Mouse (Mus musculus) thymus, adult 2 months (tissue): ENCODE data around the gene Adgrv1.

Experiments
- CTCF ChIP-seq: fragments of 200-500 bp; IDR thresholded peaks from 2 replicates; pipeline ENCODE4 v1.5.1; 2012; ENCODE audit warnings: mild to moderate bottlenecking, control low read depth, low read length, moderate library complexity, borderline replicate concordance; ENCODE audit not compliant: control insufficient read depth, poor library complexity, insufficient read depth; ENCODE audit errors: extremely low read depth
- POLR2A ChIP-seq: fragments of 200-500 bp; IDR thresholded peaks from 2 replicates; pipeline ENCODE4 v1.6.1; 2012; ENCODE audit warnings: mild to moderate bottlenecking, low read length, control low read depth, moderate library complexity; ENCODE audit not compliant: control insufficient read depth, poor library complexity, insufficient read depth; ENCODE audit errors: extremely low read depth

DNA sequence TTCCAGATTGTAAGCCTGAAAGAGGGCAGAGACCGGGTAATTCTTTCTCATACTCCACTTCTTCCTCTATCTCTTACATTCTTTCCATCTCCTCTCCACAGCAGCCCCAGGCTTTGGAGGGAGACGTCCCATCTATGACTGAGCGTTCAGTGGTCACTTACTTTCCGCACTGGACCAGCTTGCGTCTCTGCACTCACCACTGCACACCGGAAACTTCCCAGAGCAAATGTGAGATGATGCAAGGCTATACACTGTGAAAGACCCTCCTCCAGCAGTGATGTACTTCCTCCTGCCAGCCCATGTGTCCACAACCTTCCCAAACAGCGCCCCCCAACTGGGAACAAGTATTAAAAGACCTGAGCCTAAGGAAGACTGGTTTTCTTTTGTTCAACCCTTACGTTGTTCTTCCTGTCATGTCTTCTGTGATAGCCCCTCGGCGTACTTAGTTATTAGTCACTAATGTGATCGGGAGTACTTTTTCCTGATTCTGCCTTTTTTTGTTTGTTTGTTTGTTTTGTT, 11.2 kb upstream of the Adgrv1 start:
- no peak for TF ChIP-seq CTCF
- TF ChIP-seq POLR2A: no peak
